Mouse (Mus musculus) urinary bladder, postnatal 10 days (tissue): ENCODE results near the gene Cyth4.

ENCODE experiments used
- DNase-seq: peaks from one replicate; pipeline ENCODE4 v3.0.0; 2022; ENCODE audit warnings: low spot score

Gene Cyth4

DNA sequence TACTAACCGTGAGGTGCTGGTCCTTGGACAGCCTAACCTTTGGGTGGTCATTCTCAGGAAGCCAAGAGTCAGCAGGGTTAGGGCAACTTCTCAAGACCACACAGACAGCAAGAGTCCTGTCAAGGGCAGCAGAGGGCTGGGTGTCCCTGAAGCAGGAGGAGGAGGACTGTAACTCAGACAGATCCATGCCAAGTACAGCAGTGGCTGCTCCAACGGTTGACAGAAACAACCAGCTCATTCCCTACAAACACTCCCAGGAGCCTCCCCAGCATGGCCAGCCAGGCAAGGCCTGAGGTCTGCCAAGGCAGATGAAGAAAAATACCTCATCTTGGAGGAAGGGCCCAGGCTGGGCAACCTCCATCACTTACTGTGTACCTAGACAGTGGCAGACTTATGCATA is 20.1 kb downstream of the Cyth4 start:
- no peak for DNase-seq

DNA sequence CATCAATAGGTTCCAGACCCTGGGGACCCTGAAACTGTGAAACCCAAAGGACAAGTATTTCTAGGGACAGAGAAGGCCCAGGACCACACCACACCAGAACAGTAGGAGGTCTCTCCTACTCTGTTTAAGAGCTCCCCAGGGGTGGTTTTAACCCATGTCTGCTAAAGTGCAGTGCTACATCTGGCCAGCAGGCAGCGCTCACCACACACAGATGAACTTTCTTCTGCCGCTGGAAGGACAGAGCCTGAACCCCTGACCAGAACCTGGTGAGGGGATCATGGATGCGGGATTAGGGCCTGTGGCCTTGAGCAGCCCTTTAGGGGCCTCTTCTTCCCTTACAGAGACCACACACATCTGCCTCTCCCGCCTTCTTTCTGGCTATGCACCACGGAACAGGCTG is 26.6 kb downstream of the Cyth4 start:
- no peak for DNase-seq

DNA sequence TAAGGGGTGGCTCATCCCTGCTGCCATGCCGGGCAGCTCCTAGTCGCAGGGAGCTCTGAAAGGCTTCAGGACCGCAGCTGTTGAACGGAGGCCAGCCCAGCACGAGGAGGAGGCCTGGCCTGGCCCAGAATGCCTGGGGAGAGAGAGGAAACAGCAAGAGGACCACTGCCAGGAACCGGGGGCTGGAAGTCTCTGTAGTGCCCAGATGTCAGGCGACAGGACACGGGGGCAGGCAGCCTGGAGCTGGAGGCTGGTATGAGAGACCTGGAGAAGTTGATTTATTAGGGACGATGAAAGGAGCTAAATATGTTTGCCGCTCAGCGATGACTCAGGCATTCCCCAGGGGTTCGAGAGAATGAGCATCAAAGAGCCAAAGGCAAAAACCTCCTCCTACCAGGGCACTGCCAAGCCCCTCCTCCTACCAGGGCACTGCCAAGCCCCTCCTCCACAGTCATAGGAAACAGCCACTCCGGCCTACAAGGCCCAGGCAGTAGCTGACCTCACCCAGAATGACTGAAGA is 27.6 kb downstream of the Cyth4 start:
- no peak for DNase-seq

DNA sequence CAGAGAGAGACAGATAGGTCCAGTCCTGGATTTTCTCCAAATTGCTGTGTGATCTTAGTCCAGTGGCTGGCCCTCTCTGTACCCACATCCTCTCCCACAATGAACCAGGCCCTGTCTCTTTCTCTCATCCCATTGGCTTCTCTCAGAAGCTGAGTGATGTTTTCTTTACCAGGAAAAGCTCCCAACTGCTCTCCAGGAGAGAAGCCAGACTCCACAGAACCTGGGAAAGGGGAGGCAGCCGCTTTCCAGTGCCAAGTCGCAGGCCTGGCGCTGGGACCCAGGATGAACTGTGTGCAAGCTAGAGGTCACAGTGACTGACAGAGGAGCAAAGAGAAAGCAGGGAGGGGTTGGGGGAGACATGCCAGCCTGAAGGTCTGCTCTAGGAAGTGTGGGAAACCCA is 28.1 kb downstream of the Cyth4 start:
- DNase-seq, result no peak

DNA sequence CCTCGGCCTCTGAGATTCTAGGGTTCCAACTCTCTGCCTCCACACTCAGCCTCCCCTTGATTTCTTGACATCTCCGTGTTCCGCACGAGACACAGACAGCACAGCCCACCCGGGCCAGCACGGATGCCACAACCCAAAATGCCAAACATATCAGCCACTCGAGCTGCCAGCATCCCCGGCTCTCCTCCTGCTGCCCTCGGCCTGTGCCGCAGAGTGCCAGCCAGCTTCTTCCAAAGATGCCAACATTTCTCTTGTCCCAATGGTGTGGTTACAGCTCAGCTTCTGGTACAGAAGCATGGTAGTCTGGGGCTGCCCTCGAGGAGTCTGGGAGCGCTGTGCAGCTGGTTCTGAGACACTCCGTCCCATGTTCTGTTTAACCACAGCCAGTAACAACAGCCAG is 29.4 kb downstream of the Cyth4 start:
- no peak for DNase-seq

DNA sequence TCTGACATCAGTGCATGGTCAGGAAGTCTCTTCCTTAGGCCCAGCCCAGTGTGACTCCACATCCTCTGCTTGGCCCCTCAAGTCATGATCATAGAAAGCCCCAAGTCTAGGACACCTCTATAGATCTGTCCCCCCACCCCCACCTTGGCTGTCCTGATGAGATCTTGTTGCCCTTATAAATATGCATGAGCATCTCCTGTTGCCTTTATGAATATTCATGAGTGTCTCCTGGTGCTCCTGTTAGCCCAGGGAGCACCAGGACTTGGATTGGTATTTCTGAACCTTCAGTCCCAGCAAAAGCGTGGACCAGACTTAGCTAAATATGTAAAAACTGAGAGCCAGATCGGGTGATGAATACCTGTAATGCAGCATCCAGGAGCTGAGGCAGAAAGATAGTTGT is 35.5 kb downstream of the Cyth4 start:
- DNase-seq, result no peak

DNA sequence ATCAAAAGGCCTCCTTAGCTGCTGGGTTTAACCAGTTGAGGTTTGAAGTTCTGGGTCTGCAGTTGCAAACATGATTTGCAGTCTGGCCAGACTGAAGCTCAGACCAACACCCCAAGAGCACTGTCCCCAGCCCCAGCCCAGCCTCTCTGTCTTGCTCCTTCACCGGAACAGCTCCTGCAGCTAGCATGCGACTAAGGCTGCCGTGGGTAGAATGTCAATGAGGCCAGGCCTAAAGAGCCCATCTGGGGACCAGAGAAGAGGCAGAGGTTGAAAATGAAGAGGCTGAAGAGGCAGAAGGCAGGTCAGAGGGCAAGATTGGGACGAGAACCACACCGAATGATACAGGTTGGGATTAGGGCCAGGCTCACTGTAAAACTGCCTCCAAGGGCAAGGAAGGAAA is 36.6 kb downstream of the Cyth4 start:
- DNase-seq, result no peak

DNA sequence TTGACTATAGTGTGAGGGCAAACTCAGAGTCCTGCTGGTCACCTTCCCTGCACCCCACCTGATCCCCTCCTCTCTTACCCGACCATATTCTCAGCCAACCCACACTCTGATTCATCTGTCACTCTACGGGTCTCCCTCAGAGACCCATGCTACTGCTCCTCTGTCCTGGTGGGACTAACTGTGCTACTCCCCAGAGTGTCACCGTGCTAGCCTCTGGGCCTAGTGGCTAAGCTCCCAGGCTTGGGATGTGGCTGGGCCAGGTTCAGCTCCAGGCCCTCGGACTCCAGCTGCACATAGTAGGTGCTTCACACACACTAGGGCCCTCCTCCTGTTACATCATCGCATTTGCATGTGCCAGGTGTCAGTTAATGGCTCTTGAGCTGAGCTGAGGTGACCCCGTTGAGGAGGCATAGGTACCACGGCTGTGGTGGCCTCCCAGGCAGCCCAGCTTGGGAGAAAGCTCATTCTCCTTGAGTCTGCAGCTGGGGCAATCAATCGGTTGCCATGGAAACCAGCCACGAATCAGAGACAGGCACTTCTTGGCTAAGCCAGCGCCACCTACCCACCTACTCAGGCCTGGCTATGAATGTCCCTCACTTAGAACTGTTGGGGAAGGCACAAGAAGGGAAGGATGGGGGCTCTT is 37.4 kb downstream of the Cyth4 start:
- no peak for DNase-seq

DNA sequence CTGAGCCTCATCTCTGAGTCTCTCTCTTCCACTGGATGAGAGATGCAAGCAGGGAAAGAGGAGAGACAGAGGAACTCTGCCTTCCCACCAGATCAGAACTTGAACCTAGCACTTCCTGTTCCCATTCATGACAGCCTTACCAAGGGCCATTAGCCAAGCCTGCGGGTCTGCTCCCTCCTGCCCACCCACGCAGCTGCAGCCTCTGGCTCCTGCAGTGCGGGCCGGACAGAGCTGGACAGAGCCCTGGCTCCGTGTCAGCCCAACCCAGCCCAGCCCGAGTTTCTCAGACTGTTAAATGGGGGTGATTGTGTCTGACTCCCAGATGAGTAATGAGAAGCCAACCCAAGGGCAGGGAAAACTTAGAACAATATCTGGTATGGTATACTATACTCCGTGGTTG is 38.4 kb downstream of the Cyth4 start:
- DNase-seq, result no peak

DNA sequence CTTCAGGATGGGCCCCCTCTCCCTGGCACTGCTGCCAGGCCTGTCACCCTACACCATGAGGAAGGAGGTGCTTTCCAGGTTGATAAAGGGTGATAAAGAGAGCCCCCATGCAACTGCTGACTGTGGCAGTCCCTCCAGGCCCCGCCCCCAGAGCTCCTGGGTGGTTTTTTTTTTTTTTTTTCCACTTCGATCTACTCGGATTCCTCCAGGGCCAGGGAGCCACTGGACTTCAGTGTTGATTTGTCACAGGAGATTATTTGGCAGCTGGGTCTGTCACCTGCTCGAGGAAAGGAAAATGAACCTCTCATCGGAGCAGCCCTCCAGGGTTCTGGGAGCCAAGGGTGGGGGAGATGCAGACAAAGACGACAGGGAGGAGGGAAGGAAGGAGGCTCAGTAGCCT is 46.8 kb downstream of the Cyth4 start:
- DNase-seq, result no peak

DNA sequence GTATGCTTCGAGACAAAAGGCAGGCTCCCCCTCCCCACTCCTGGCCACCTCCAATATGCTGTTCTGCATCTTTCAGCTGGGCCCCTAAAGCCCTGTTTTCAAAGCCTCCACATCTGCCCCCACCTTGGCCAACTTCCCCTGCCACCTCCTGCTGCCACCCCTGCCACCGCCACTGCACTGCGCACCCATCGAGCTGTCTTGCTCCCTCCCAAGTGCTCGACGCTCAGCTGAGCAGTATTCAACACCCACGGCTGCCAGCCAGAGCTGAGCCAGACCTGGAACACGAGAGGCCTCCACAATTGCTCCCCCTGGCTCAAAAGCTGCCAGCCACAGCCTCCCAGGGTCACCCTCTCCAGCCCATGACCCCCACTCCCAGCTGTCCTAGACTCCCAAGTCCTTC is 47.8 kb downstream of the Cyth4 start:
- no peak for DNase-seq

DNA sequence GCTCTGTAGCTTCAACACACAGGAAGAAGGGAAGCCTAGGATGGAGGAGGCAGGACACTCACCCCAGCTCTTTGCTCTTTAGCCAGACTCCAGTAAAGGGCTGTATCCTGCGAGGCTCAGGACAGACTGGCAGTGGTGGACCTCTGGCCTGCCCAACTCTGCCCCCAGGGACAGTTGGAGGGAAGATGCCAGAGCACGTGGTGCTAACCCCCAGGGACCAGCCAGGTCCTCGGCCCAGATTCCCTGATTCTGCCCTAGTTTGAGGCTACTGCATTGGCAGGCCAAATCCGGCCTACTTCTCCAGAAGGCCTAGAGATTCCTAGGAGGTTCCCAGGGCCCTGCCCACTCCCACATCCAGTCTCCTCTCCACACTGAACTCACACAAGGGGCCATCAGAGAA is 50.9 kb downstream of the Cyth4 start:
- DNase-seq, result no peak

DNA sequence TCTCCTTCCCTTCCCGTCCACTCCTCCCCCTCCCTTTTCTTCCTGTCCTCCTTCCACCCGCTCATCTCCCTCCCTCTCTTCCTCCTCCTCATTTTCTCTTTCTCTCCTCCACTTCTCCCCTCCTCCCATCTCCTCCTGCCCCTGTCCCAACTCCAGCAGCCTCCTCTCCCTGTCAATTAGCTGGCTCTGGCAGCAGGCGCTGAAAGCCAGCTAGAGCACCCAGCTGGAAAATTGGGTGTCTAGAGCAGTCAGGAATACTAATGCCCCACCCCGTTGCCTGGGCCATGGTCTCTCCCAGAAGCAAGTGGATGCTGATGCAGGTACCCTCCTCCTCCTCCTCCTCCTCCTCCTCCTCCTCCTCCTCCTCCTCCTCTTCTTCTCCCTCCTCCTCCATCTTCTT is 54.3 kb downstream of the Cyth4 start:
- DNase-seq, result no peak

DNA sequence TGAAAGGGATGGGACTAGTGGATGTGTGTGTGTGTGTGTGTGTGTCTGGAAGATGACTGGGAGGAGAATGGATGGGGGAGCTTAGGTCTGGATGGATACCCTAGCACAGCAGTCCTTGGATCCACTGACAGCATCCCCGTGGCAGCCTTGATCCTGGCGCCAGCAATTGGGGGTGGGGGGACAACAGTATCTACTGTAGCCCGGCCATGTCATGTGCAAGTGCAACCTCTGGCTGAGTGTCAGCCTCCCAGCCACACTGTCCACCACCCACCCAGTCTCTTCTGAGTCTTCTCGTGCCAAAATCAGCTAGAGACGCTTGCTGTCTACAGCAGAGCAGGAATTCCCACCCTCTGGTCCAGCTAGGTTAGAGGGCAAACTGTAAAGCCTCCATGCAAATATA is 67.4 kb downstream of the Cyth4 start:
- no peak for DNase-seq

DNA sequence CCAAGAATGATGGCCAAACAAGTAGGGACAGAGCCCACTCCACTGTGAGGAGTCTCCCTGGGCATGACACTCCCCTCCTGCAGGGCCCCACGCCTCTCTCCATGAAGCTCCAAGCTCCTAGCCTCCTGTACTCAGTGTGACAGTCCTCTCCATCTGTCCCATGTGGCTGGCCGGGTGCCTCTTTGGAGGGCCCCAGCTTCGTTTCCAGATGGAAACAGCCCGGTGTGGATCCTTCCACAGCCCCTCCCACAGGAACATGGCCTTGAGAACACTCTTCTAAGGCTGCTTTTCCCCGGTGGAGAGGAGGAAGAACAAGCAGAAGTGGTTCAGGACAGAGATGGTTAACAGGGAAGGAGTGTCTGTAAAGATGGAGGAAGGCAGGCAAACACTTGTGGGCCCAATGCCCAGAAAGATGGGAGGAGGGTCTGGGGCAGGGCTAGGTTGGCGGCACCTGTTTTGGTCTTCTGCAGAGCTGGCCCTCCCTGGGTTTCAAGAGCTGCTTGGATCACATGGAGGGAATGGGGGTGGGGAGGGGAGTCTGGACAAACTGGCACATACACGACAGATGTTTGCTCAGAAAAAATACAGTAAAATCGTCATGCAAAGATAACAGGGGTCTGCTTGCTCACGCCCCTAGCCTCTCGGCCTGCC is 72.5 kb downstream of the Cyth4 start:
- no peak for DNase-seq

DNA sequence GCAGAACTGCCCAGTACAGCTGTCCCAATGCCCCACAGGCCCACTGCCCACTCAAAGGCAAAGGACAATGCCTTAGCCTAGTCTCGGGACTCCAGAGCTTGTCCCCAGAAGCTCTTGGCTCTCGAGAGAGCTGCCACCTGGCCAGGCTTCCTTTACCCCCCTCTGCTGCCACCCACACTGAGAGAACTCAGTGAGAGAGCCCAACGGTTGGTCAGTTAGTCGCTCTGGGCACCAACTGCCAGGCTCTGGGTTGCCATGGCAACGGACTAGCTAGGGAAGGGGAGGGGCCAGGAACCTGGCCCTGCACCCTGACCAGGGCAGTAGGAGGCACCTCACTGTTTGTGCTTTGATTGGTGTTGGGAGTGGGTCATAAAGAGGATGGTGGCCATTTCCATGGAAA is 73.5 kb downstream of the Cyth4 start:
- no peak for DNase-seq
